Mouse (Mus musculus) megakaryocyte, embryonic 14.5 days (primary cell): ENCODE results near the gene Rere.

ENCODE experiments used
- FLI1 ChIP-seq: IDR thresholded peaks from 2 replicates; pipeline ENCODE4 v1.6.1; 2012; ENCODE audit warnings: low read length, inconsistent platforms, mixed read lengths
- GATA1 ChIP-seq: IDR thresholded peaks from 3 replicates; pipeline ENCODE4 v1.6.1; 2012; ENCODE audit warnings: mixed read lengths, low read length, inconsistent platforms, borderline replicate concordance

DNA sequence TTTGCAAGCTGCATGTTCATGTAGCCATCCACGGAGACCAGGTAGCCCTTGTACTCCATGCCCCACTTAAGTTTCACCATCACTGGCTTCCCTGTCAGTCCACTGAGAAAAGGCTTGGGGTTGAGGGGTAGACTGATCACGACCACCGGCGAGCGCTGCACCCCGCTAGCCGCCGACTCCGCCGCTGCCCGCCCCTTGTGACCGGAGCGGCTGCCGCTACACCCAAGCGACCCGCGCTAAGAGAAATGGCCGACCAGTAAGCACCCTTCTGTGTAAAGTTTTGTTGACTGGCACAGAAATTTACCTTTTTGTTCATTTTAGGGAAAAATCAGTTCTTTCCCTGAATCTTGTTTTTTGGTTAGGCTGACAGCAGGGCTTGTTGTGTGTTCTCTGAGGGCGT, 33.9 kb downstream of the Rere start:
- TF ChIP-seq GATA1, result no peak
- no peak for TF ChIP-seq FLI1
